Mouse (Mus musculus): ENCODE data around the gene Bdh2. TPM values are rescaled to one million over a fixed set of nuclear protein-coding genes. Genes with fewer than 3 reads are reported as not detected.

The Bdh2 gene
- total and polyA plus RNA-seq, 3 experiments: 0.22 to 0.23 TPM; not detected in 1

DNA sequence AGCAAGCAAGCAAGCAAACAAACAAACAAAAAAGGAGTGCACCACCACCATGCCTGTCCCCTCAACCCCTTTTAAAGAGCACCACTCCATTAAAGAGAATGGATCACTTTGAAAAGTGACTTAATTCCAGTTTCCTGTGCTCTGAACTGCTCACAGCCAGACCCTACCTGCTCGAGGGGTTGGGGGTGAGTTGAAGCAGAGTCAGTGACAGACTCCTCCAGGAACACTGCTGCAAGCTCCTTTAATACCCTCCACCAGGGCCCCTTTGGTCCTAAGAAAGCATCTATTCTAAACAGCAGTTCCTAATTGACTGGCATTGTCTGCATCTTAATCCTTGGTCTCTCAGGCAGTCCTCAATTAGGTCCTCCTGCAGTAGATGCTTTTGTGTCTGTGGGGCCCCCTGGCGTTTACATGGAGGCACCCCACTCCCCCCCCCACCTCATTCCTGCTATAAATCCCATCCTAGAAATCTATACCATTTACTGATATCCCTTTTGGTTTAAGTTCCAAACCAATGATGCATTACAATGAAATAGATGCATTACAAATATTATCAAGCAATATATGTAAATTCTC, 32.0 kb downstream of the Bdh2 start:
- DNase-seq (ENCODE audit: low read depth, low spot score): no peak
- H3K36me3 ChIP-seq (ENCODE audit: control insufficient read depth in 1 of 2, insufficient read depth in 2 of 2, low read length in 2 of 2): peaks cover 0 to 7% of the 10 kb centered on the region in 2 experiments; a peak in 2 of 4 replicates
- H3K27ac ChIP-seq (ENCODE audit: control insufficient read depth, low read depth, low read length): no peak overlapping the region
- TF ChIP-seq SMC3 (IDR thresholded peaks at IDR 0.05; ENCODE audit: low read depth, low read length): peak; percentile 28; the same call in 1 of the 2 replicates
- TF ChIP-seq POLR2AphosphoS2 (IDR thresholded peaks at IDR 0.05; ENCODE audit: low read length): no peak
- peak in 2 of 3 experiments; percentile 19 to 30; a peak in 3 of 6 replicates for TF ChIP-seq CTCF (IDR thresholded peaks at IDR 0.05 in 2 of 3, conservative IDR thresholded peaks at IDR 0.05 in 1 of 3; ENCODE audit: control insufficient read depth in 1 of 3, insufficient read depth in 1 of 3, low read depth in 2 of 3, low read length in 3 of 3, poor library complexity in 1 of 3, severe bottlenecking in 1 of 3)
- H3K4me3 ChIP-seq (ENCODE audit: control insufficient read depth in 1 of 2, insufficient read depth in 1 of 2, low read depth in 2 of 2, low read length in 2 of 2): no peak overlapping the region
- no peaks in the 10 kb centered on the region for H3K79me2 ChIP-seq (ENCODE audit: control insufficient read depth, insufficient read depth, low read length, poor library complexity)
- H3K9me3 ChIP-seq (replicated peaks; ENCODE audit: insufficient read depth, low read length): no peaks in the 10 kb centered on the region
- H3K4me1 ChIP-seq (ENCODE audit: control insufficient read depth in 1 of 2, insufficient read depth in 2 of 2, low read length in 2 of 2): peaks cover 0 to 5% of the 10 kb centered on the region in 2 experiments; a peak in 2 of 4 replicates
- no peaks in the 10 kb centered on the region for H3K27me3 ChIP-seq (ENCODE audit: control insufficient read depth in 1 of 2, insufficient read depth in 2 of 2, low read length in 2 of 2)
- no peak overlapping the region for H3K9ac ChIP-seq (ENCODE audit: control insufficient read depth, low read depth, low read length, poor library complexity, severe bottlenecking)

DNA sequence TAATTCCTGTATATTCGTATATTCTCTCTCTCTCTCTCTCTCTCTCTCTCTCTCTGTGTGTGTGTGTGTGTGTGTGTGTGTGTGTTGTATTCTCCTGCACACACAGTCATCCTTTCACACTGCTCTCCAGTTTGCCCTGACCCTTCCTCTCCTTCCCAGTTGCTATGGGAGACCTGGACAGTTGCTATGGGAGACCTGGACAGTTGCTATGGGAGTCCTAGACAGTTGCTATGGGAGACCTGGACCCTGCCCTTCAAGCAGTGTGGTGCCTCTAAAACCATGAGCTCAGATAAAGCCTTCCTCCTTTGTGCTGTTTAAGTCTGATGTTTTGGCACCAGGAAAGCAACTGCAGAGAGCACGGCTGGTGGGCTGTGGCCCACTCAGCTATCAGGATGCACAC, 32.7 kb downstream of the Bdh2 start:
- Histone ChIP-seq H3K9ac (ENCODE audit: control insufficient read depth, low read depth, low read length, poor library complexity, severe bottlenecking) (no peak overlapping the region), H3K36me3 (ENCODE audit: control insufficient read depth in 1 of 2, insufficient read depth in 2 of 2, low read length in 2 of 2) (no peaks in the 10 kb centered on the region; a peak in 1 of 4 replicates), H3K79me2 (ENCODE audit: control insufficient read depth, insufficient read depth, low read length, poor library complexity) (no peaks in the 10 kb centered on the region), H3K9me3 (replicated peaks; ENCODE audit: insufficient read depth, low read length) (no peaks in the 10 kb centered on the region), H3K27me3 (ENCODE audit: control insufficient read depth in 1 of 2, insufficient read depth in 2 of 2, low read length in 2 of 2) (no peaks in the 10 kb centered on the region), H3K27ac (ENCODE audit: control insufficient read depth, low read depth, low read length) (no peak overlapping the region), H3K4me1 (ENCODE audit: control insufficient read depth in 1 of 2, insufficient read depth in 2 of 2, low read length in 2 of 2) (no peaks in the 10 kb centered on the region), H3K4me3 (ENCODE audit: control insufficient read depth in 1 of 2, insufficient read depth in 1 of 2, low read depth in 2 of 2, low read length in 2 of 2) (no peak overlapping the region)
- TF ChIP-seq MAZ (IDR thresholded peaks at IDR 0.05; ENCODE audit: low read depth, low read length) (no peak), SMC3 (IDR thresholded peaks at IDR 0.05; ENCODE audit: low read depth, low read length) (no peak), BHLHE40 (IDR thresholded peaks at IDR 0.05; ENCODE audit: borderline replicate concordance, low read depth, low read length) (no peak), MEF2A (IDR thresholded peaks at IDR 0.05; ENCODE audit: extremely low read depth, insufficient replicate concordance, low read depth, low read length, poor library complexity, severe bottlenecking) (no peak), ETS1 (IDR thresholded peaks at IDR 0.05; ENCODE audit: low read depth, low read length) (no peak), CHD1 (IDR thresholded peaks at IDR 0.05; ENCODE audit: low read depth, low read length) (no peak), CTCF (IDR thresholded peaks at IDR 0.05 in 2 of 3, conservative IDR thresholded peaks at IDR 0.05 in 1 of 3; ENCODE audit: control insufficient read depth in 1 of 3, insufficient read depth in 1 of 3, low read depth in 2 of 3, low read length in 3 of 3, poor library complexity in 1 of 3, severe bottlenecking in 1 of 3) (no peak), ZKSCAN1 (IDR thresholded peaks at IDR 0.05; ENCODE audit: low read depth, low read length) (no peak)
- no peak for DNase-seq (ENCODE audit: low read depth, low spot score)

DNA sequence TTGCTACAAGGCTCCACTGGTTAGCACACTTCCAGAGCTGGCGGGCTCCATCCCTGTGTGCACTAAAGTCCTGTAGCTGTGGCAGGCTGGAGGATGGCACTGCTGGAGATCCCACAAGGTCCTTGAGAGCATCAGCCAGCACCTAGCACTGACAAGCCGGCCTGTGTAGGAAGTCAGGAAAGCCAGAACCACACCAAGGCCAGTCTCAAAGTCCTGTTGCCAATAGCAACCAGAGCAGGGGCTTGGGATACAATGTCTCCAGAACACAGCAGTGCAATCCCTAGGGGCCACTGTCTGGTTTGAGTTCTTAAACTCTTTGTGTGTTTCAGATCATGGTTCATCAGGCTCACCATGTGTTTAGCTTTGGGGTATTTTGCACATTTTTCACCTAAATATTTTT, 33.8 kb downstream of the Bdh2 start:
- Histone ChIP-seq H3K79me2 (ENCODE audit: control insufficient read depth, insufficient read depth, low read length, poor library complexity) (no peaks in the 10 kb centered on the region), H3K4me3 (ENCODE audit: control insufficient read depth in 1 of 2, insufficient read depth in 1 of 2, low read depth in 2 of 2, low read length in 2 of 2) (no peak overlapping the region), H3K9ac (ENCODE audit: control insufficient read depth, low read depth, low read length, poor library complexity, severe bottlenecking) (no peak overlapping the region), H3K4me1 (ENCODE audit: control insufficient read depth in 1 of 2, insufficient read depth in 2 of 2, low read length in 2 of 2) (no peaks in the 10 kb centered on the region), H3K27ac (ENCODE audit: control insufficient read depth, low read depth, low read length) (no peak overlapping the region), H3K27me3 (ENCODE audit: control insufficient read depth in 1 of 2, insufficient read depth in 2 of 2, low read length in 2 of 2) (no peaks in the 10 kb centered on the region), H3K9me3 (replicated peaks; ENCODE audit: insufficient read depth, low read length) (no peaks in the 10 kb centered on the region), H3K36me3 (ENCODE audit: control insufficient read depth in 1 of 2, insufficient read depth in 2 of 2, low read length in 2 of 2) (no peaks in the 10 kb centered on the region)
- TF ChIP-seq JUND (IDR thresholded peaks at IDR 0.05; ENCODE audit: low read depth, low read length) (no peak), KAT2A (conservative IDR thresholded peaks at IDR 0.05; ENCODE audit: low read depth, low read length) (no peak), RAD21 (IDR thresholded peaks at IDR 0.05; ENCODE audit: low read depth, low read length) (no peak), RCOR1 (IDR thresholded peaks at IDR 0.05; ENCODE audit: low read depth, low read length) (no peak), ETS1 (IDR thresholded peaks at IDR 0.05; ENCODE audit: low read depth, low read length) (no peak), TCF12 (IDR thresholded peaks at IDR 0.05; ENCODE audit: low read depth, low read length) (no peak), ZMIZ1 (IDR thresholded peaks at IDR 0.05; ENCODE audit: low read depth, low read length) (no peak), POLR2AphosphoS5 (IDR thresholded peaks at IDR 0.05; ENCODE audit: borderline replicate concordance, low read depth, low read length) (no peak), SMC3 (IDR thresholded peaks at IDR 0.05; ENCODE audit: low read depth, low read length) (no peak)
- no peak for DNase-seq (ENCODE audit: low read depth, low spot score)
